Mouse (Mus musculus): ENCODE measurements around the gene Jmjd8. TPM values are rescaled to one million over a fixed set of nuclear protein-coding genes. Genes with fewer than 3 reads are reported as not detected.

Gene Jmjd8
- polyA plus RNA-seq (2012; rRNA removed), result 16.4 and 18.6 TPM in 2 replicates

GRCm38 (mm10) chr17:25828712-25829557, at the start of gene Jmjd8:
Jmjd8 (plus strand) TSS chr17:25828867.
- Histone ChIP-seq H3K4me3 (ENCODE audit: control insufficient read depth, low read depth, low read length) (peak within 1 kb of the TSS; percentile 86), H3K27ac (ENCODE audit: control insufficient read depth, insufficient read depth, low read depth, low read length) (peak within 1 kb of the TSS; percentile 52), H3K36me3 (ENCODE audit: control insufficient read depth, insufficient read depth, low read length) (no peaks in the 10 kb centered on the region; the same call in 1 of the 2 replicates), H3K27me3 (ENCODE audit: control insufficient read depth, insufficient read depth, low read length) (no peaks in the 10 kb centered on the region), H3K4me1 (ENCODE audit: control insufficient read depth, insufficient read depth, low read length) (peaks cover 33% of the 10 kb centered on the region)
- TF ChIP-seq CTCF (IDR thresholded peaks at IDR 0.05; ENCODE audit: control insufficient read depth, insufficient read depth, insufficient replicate concordance, low read depth, low read length) (no peak), POLR2A (IDR thresholded peaks at IDR 0.05; ENCODE audit: control insufficient read depth, low read depth, low read length) (peak; percentile 68)

- no peak overlapping the region for H3K4me3 ChIP-seq (ENCODE audit: control insufficient read depth, low read depth, low read length)
- TF ChIP-seq CTCF (IDR thresholded peaks at IDR 0.05; ENCODE audit: control insufficient read depth, insufficient read depth, insufficient replicate concordance, low read depth, low read length) (no peak), POLR2A (IDR thresholded peaks at IDR 0.05; ENCODE audit: control insufficient read depth, low read depth, low read length) (no peak)
- H3K27ac ChIP-seq (ENCODE audit: control insufficient read depth, insufficient read depth, low read depth, low read length), result no peak overlapping the region
- no peaks in the 10 kb centered on the region for H3K27me3 ChIP-seq (ENCODE audit: control insufficient read depth, insufficient read depth, low read length)
- peaks cover 11% of the 10 kb centered on the region for H3K4me1 ChIP-seq (ENCODE audit: control insufficient read depth, insufficient read depth, low read length)
- H3K36me3 ChIP-seq (ENCODE audit: control insufficient read depth, insufficient read depth, low read length), result peaks cover 5% of the 10 kb centered on the region
Observed at GRCm38 (mm10) chr17:25781339-25781738, 47.3 kb upstream of the Jmjd8 start.

GRCm38 (mm10) chr17:25783086-25783485, 45.6 kb upstream of the Jmjd8 start:
- TF ChIP-seq CTCF (IDR thresholded peaks at IDR 0.05; ENCODE audit: control insufficient read depth, insufficient read depth, insufficient replicate concordance, low read depth, low read length), result no peak
- TF ChIP-seq POLR2A (IDR thresholded peaks at IDR 0.05; ENCODE audit: control insufficient read depth, low read depth, low read length), result no peak
- Histone ChIP-seq H3K27ac (ENCODE audit: control insufficient read depth, insufficient read depth, low read depth, low read length) (no peak overlapping the region), H3K4me1 (ENCODE audit: control insufficient read depth, insufficient read depth, low read length) (peaks cover 11% of the 10 kb centered on the region), H3K27me3 (ENCODE audit: control insufficient read depth, insufficient read depth, low read length) (no peaks in the 10 kb centered on the region), H3K4me3 (ENCODE audit: control insufficient read depth, low read depth, low read length) (no peak overlapping the region), H3K36me3 (ENCODE audit: control insufficient read depth, insufficient read depth, low read length) (peaks cover 3% of the 10 kb centered on the region)

GRCm38 (mm10) chr17:25783861-25784574, 44.6 kb upstream of the Jmjd8 start:
- H3K4me1 ChIP-seq (ENCODE audit: control insufficient read depth, insufficient read depth, low read length), result peaks cover 11% of the 10 kb centered on the region
- H3K27me3 ChIP-seq (ENCODE audit: control insufficient read depth, insufficient read depth, low read length), result no peaks in the 10 kb centered on the region
- H3K36me3 ChIP-seq (ENCODE audit: control insufficient read depth, insufficient read depth, low read length), result peaks cover 3% of the 10 kb centered on the region
- H3K4me3 ChIP-seq (ENCODE audit: control insufficient read depth, low read depth, low read length), result no peak overlapping the region
- no peak for TF ChIP-seq CTCF (IDR thresholded peaks at IDR 0.05; ENCODE audit: control insufficient read depth, insufficient read depth, insufficient replicate concordance, low read depth, low read length)
- TF ChIP-seq POLR2A (IDR thresholded peaks at IDR 0.05; ENCODE audit: control insufficient read depth, low read depth, low read length), result no peak
- H3K27ac ChIP-seq (ENCODE audit: control insufficient read depth, insufficient read depth, low read depth, low read length), result no peak overlapping the region

- Histone ChIP-seq H3K4me1 (ENCODE audit: control insufficient read depth, insufficient read depth, low read length) (peaks cover 11% of the 10 kb centered on the region), H3K4me3 (ENCODE audit: control insufficient read depth, low read depth, low read length) (peak within 1 kb of the TSS; percentile 87), H3K27me3 (ENCODE audit: control insufficient read depth, insufficient read depth, low read length) (no peaks in the 10 kb centered on the region), H3K27ac (ENCODE audit: control insufficient read depth, insufficient read depth, low read depth, low read length) (peak within 1 kb of the TSS; percentile 71), H3K36me3 (ENCODE audit: control insufficient read depth, insufficient read depth, low read length) (peaks cover 3% of the 10 kb centered on the region)
- TF ChIP-seq POLR2A (IDR thresholded peaks at IDR 0.05; ENCODE audit: control insufficient read depth, low read depth, low read length) (peak; percentile 86; the same call in 1 of the 2 replicates), CTCF (IDR thresholded peaks at IDR 0.05; ENCODE audit: control insufficient read depth, insufficient read depth, insufficient replicate concordance, low read depth, low read length) (0 out of 2 replicates have a peak, but pooled peaks have one; percentile 7)
Observed at GRCm38 (mm10) chr17:25785281-25785745, 43.4 kb upstream of the Jmjd8 start, which contains the start of gene Haghl. Haghl (minus strand) TSS chr17:25785673.

GRCm38 (mm10) chr17:25786280-25786679, 42.4 kb upstream of the Jmjd8 start, which contains the start of gene Ccdc78:
Ccdc78 (plus strand) TSS chr17:25786580.
- Histone ChIP-seq H3K4me1 (ENCODE audit: control insufficient read depth, insufficient read depth, low read length) (peaks cover 12% of the 10 kb centered on the region), H3K27me3 (ENCODE audit: control insufficient read depth, insufficient read depth, low read length) (no peaks in the 10 kb centered on the region), H3K36me3 (ENCODE audit: control insufficient read depth, insufficient read depth, low read length) (peaks cover 3% of the 10 kb centered on the region), H3K27ac (ENCODE audit: control insufficient read depth, insufficient read depth, low read depth, low read length) (peak within 1 kb of the TSS; percentile 71), H3K4me3 (ENCODE audit: control insufficient read depth, low read depth, low read length) (peak within 1 kb of the TSS; percentile 87)
- TF ChIP-seq POLR2A (IDR thresholded peaks at IDR 0.05; ENCODE audit: control insufficient read depth, low read depth, low read length), result no peak
- TF ChIP-seq CTCF (IDR thresholded peaks at IDR 0.05; ENCODE audit: control insufficient read depth, insufficient read depth, insufficient replicate concordance, low read depth, low read length), result no peak

Measured in testis, adult 2 months (tissue).